Mouse (Mus musculus): Measurements from ENCODE around the gene Cnn3.

GRCm38 (mm10) chr3:121408386-121408785 lies 17.9 kb upstream of the Cnn3 start:
- no peak for TF ChIP-seq POLR2A (IDR thresholded peaks at IDR 0.05; ENCODE audit: borderline replicate concordance, extremely low read depth, insufficient read depth, insufficient read length, poor library complexity, severe bottlenecking)
- TF ChIP-seq CTCF (IDR thresholded peaks at IDR 0.05; ENCODE audit: borderline replicate concordance, extremely low read depth, insufficient read depth, insufficient read length) = no peak
